Mouse (Mus musculus): ENCODE data around the gene Zbtb20.
A peak's percentile ranks its signal among the peaks of the same experiment; 100 is the strongest.

Zbtb20 gene

GRCm38 (mm10) chr16:43515538-43515937, 639.9 kb downstream of the Zbtb20 start:
- DNase-seq (ENCODE audit: low spot score) = no peak

- peak; percentile 43 for DNase-seq (ENCODE audit: low spot score)
These were observed 644.6 kb downstream of the Zbtb20 start for GRCm38 (mm10) chr16:43520274-43520673.

- DNase-seq (ENCODE audit: low spot score) = no peak
These were observed 646.8 kb downstream of the Zbtb20 start for GRCm38 (mm10) chr16:43522482-43522881.

GRCm38 (mm10) chr16:43524179-43524578, 648.5 kb downstream of the Zbtb20 start:
- DNase-seq (ENCODE audit: low spot score) = no peak

GRCm38 (mm10) chr16:43525624-43526023, 649.9 kb downstream of the Zbtb20 start:
- DNase-seq (ENCODE audit: low spot score) = no peak

- DNase-seq (ENCODE audit: low spot score) = no peak
These were observed 652.6 kb downstream of the Zbtb20 start for GRCm38 (mm10) chr16:43528300-43528699.

- DNase-seq (ENCODE audit: low spot score) = no peak
These were observed 655.6 kb downstream of the Zbtb20 start for GRCm38 (mm10) chr16:43531328-43531727.

- DNase-seq (ENCODE audit: low spot score) = peak; percentile 54
These were observed 658.4 kb downstream of the Zbtb20 start for GRCm38 (mm10) chr16:43534103-43534502.

GRCm38 (mm10) chr16:43535912-43536311, 660.2 kb downstream of the Zbtb20 start:
- no peak for DNase-seq (ENCODE audit: low spot score)

- no peak for DNase-seq (ENCODE audit: low spot score)
These were observed 661.5 kb downstream of the Zbtb20 start for GRCm38 (mm10) chr16:43537163-43537562.

- DNase-seq (ENCODE audit: low spot score) = peak; percentile 67
These were observed 664.0 kb downstream of the Zbtb20 start for GRCm38 (mm10) chr16:43539659-43540096.

- DNase-seq (ENCODE audit: low spot score) = no peak
These were observed 664.4 kb downstream of the Zbtb20 start for GRCm38 (mm10) chr16:43540108-43540507.

- DNase-seq (ENCODE audit: low spot score) = no peak
These were observed 665.0 kb downstream of the Zbtb20 start for GRCm38 (mm10) chr16:43540546-43541167.

GRCm38 (mm10) chr16:43545261-43545660, 669.6 kb downstream of the Zbtb20 start:
- peak; percentile 42 for DNase-seq (ENCODE audit: low spot score)

GRCm38 (mm10) chr16:43547323-43548180, 671.9 kb downstream of the Zbtb20 start:
- no peak for DNase-seq (ENCODE audit: low spot score)

GRCm38 (mm10) chr16:43548774-43549173, 673.1 kb downstream of the Zbtb20 start:
- DNase-seq (ENCODE audit: low spot score) = peak; percentile 19

GRCm38 (mm10) chr16:43549425-43550089, 673.9 kb downstream of the Zbtb20 start:
- peak; percentile 29 for DNase-seq (ENCODE audit: low spot score)

GRCm38 (mm10) chr16:43552443-43552842, 676.8 kb downstream of the Zbtb20 start:
- DNase-seq (ENCODE audit: low spot score) = no peak

- no peak for DNase-seq (ENCODE audit: low spot score)
These were observed 681.7 kb downstream of the Zbtb20 start for GRCm38 (mm10) chr16:43557385-43557784.

- peak; percentile 31 for DNase-seq (ENCODE audit: low spot score)
These were observed 685.6 kb downstream of the Zbtb20 start for GRCm38 (mm10) chr16:43561330-43561729.

GRCm38 (mm10) chr16:43561956-43562355, 686.3 kb downstream of the Zbtb20 start:
- peak; percentile 39 for DNase-seq (ENCODE audit: low spot score)

GRCm38 (mm10) chr16:43565872-43566271, 690.2 kb downstream of the Zbtb20 start:
- DNase-seq (ENCODE audit: low spot score) = no peak

GRCm38 (mm10) chr16:43566511-43566910, 690.8 kb downstream of the Zbtb20 start:
- no peak for DNase-seq (ENCODE audit: low spot score)
